Mouse (Mus musculus): ENCODE data around the gene Pxdc1.

- no peak for TF ChIP-seq CTCF (IDR thresholded peaks at IDR 0.05; ENCODE audit: low read depth, low read length)
- no peak for TF ChIP-seq GATA1 (IDR thresholded peaks at IDR 0.05; ENCODE audit: borderline replicate concordance, low read length)
- no peak for TF ChIP-seq TAL1 (conservative IDR thresholded peaks at IDR 0.05; ENCODE audit: low read depth, low read length)
These were observed 48.1 kb downstream of the Pxdc1 start for GRCm38 (mm10) chr13:34605206-34605605.
